Mouse (Mus musculus) megakaryocyte, embryonic 14.5 days (primary cell): Measurements from ENCODE around the gene Map7d2.

Source experiments
- FLI1 ChIP-seq: IDR thresholded peaks from 2 replicates; pipeline ENCODE4 v1.6.1; 2012; ENCODE audit warnings: low read length, inconsistent platforms, mixed read lengths
- GATA1 ChIP-seq: IDR thresholded peaks from 3 replicates; pipeline ENCODE4 v1.6.1; 2012; ENCODE audit warnings: mixed read lengths, low read length, inconsistent platforms, borderline replicate concordance

DNA sequence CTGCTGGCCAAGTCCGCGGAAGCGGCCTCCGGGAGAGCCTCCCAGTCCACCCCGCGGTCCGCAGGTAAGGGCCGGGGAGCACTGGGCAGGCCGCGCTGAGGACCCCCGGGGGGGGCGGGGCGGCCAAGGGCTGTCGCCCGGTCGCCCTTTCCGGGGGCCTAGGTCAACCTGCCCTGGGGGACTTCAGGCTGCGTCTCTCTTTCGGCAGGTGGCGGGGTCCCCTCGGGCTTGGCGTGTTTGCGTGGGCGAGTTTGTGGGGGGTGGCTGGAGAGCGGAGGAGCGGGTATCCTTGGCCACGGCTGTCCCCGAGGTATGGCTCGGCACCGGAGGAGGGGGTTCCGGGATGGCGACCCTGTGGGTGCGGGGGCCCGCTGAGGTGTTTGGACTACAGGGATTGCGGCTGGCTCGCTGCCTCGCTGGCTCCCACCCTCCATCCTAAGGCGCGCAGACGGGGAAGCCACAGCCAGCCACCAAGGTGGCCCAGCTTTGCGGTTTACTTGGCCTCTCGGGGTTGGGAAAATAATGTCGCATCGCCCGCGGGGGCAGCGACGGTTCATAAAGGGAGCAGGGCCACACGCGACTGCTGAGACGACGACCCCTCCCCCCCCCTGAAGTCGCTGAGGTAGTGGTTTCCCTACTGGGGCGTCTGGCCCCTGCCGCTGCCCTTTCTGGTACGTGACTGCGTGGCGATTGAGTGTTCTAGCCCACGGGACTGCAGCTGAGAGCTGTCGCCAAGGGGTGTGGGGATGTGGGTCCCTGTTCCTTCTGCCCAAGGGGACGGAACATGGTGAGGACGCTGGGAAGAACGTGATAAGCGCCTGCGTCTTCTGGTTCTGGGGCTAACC is 679 bp downstream of the Map7d2 start:
- no peak for TF ChIP-seq GATA1
- no peak for TF ChIP-seq FLI1
